Mouse (Mus musculus) C2C12 (cell line): ENCODE measurements around the gene Fam162b.

Experiments
- CEBPB ChIP-seq: IDR thresholded peaks from one replicate; pipeline ENCODE4 v1.6.1; 2011; ENCODE audit warnings: low read depth, mild to moderate bottlenecking, control low read depth, moderate library complexity
- CTCF ChIP-seq: IDR thresholded peaks from one replicate; pipeline ENCODE4 v1.5.1; 2011; ENCODE audit not compliant: control insufficient read depth, insufficient read depth, insufficient read length
- FOSL1 ChIP-seq: IDR thresholded peaks from one replicate; pipeline ENCODE4 v1.8.0; 2011; ENCODE audit warnings: mild to moderate bottlenecking, low read length; ENCODE audit not compliant: poor library complexity, insufficient read depth, severe bottlenecking
- MYOD1 ChIP-seq: IDR thresholded peaks from one replicate; pipeline ENCODE4 v1.6.1; 2011; ENCODE audit warnings: low read depth; ENCODE audit not compliant: control insufficient read depth, insufficient read length
- MYOG ChIP-seq: IDR thresholded peaks from one replicate; pipeline ENCODE4 v1.6.1; 2011; ENCODE audit not compliant: control insufficient read depth, insufficient read length; ENCODE audit errors: extremely low read depth
- USF1 ChIP-seq: IDR thresholded peaks from one replicate; pipeline ENCODE4 v1.6.1; 2011; ENCODE audit warnings: low read depth, mild to moderate bottlenecking, control low read depth, moderate library complexity

GRCm38 (mm10) chr10:51591574-51591973, 1.3 kb upstream of the Fam162b start:
- TF ChIP-seq CTCF (no peak), FOSL1 (no peak), USF1 (no peak), MYOD1 (no peak), MYOG (no peak), CEBPB (no peak)
